Mouse (Mus musculus) heart, postnatal 36 days (tissue): Measurements from ENCODE around the gene Dhcr7. TPM values are rescaled to one million over a fixed set of nuclear protein-coding genes. Genes with fewer than 3 reads are reported as not detected.
A peak's percentile ranks its signal among the peaks of the same experiment; 100 is the strongest.

ENCODE experiments used
- DNase-seq, 2 experiments: peaks; one replicate each; pipeline ENCODE4 v3.0.0; 2021 to 2022
- intact Hi-C: fragments of 180-260 bp; cut with DNase I; formaldehyde crosslinking; loops from one replicate; pipeline ENCODE4 v1.15.1; 2025
- total RNA-seq, 2 experiments: library from RNA; stranded (reverse); gene quantifications; 2 replicates each; pipeline ENCODE4 v1.2.3; 2021

Gene Dhcr7
- 1 to 10 TPM; 5.6 to 6.2 TPM for total RNA-seq

- intact Hi-C loops: no loop called here
- peak; percentile 98 to 99 for DNase-seq
Measured at GRCm38 (mm10) chr7:143822375-143823265, at the start of gene Dhcr7, which contains the start of gene Nadsyn1. TSS of gene Dhcr7 (plus strand) at chr7:143823145. TSS of gene Nadsyn1 (minus strand) at chr7:143822849.

GRCm38 (mm10) chr7:143776137-143776536 is 46.8 kb upstream of the Dhcr7 start:
- DNase-seq: no peak
- intact Hi-C loops: no loop called here

GRCm38 (mm10) chr7:143777375-143777774 is 45.6 kb upstream of the Dhcr7 start:
- DNase-seq: no peak
- intact Hi-C loops: no loop called here

GRCm38 (mm10) chr7:143783378-143783995 is 39.5 kb upstream of the Dhcr7 start:
- intact Hi-C loops: no loop called here
- no peak for DNase-seq

GRCm38 (mm10) chr7:143783996-143784829 is 38.7 kb upstream of the Dhcr7 start, which contains the start of gene Mrgpre:
TSS of gene Mrgpre (minus strand) at chr7:143784500.
- DNase-seq: peak; percentile 79 to 83
- intact Hi-C loops: no loop called here

GRCm38 (mm10) chr7:143792336-143792985 is 30.5 kb upstream of the Dhcr7 start:
- intact Hi-C loops: no loop called here
- no peak for DNase-seq

- no peak for DNase-seq
- intact Hi-C loops: no loop called here
Measured at GRCm38 (mm10) chr7:143793121-143793520, 29.8 kb upstream of the Dhcr7 start.

- intact Hi-C loops: no loop called here
Measured at GRCm38 (mm10) chr7:143798783-143799182, 24.2 kb upstream of the Dhcr7 start.

GRCm38 (mm10) chr7:143800770-143801169 is 22.2 kb upstream of the Dhcr7 start:
- no peak for DNase-seq
- intact Hi-C loops: no loop called here

More at GRCm38 (mm10) chr7:143798783-143799182, 24.2 kb upstream of the Dhcr7 start:
- DNase-seq: no peak

- intact Hi-C loops: no loop called here
- DNase-seq: no peak
Measured at GRCm38 (mm10) chr7:143801195-143802065, 21.5 kb upstream of the Dhcr7 start.

- intact Hi-C loops: no loop called here
- DNase-seq: no peak
Measured at GRCm38 (mm10) chr7:143805199-143805624, 17.7 kb upstream of the Dhcr7 start.

- intact Hi-C loops: no loop called here
- DNase-seq: no peak
Measured at GRCm38 (mm10) chr7:143808909-143809308, 14.0 kb upstream of the Dhcr7 start.

GRCm38 (mm10) chr7:143819201-143819600 is 3.7 kb upstream of the Dhcr7 start:
- DNase-seq: no peak
- intact Hi-C loops: no loop called here

- intact Hi-C loops: no loop called here
- DNase-seq: no peak
Measured at GRCm38 (mm10) chr7:143821241-143821640, 1.7 kb upstream of the Dhcr7 start.

- DNase-seq: no peak
- intact Hi-C loops: no loop called here
Measured at GRCm38 (mm10) chr7:143823266-143823605, 291 bp downstream of the Dhcr7 start.

GRCm38 (mm10) chr7:143826985-143827384 is 4.0 kb downstream of the Dhcr7 start:
- intact Hi-C loops: no loop called here
- no peak for DNase-seq

- DNase-seq: peak; percentile 89 to 90
- intact Hi-C loops: loop anchor here (1.0 to 10.0 kb wide), 2 partner anchors 78 to 245 kb away; no protein-coding TSS in a partner anchor
Measured at GRCm38 (mm10) chr7:143829504-143830331, 6.8 kb downstream of the Dhcr7 start.

- intact Hi-C loops: loop anchor here (10.0 kb wide), 1 partner anchor 244 kb away; no protein-coding TSS in a partner anchor
- DNase-seq: no peak
Measured at GRCm38 (mm10) chr7:143830399-143830798, 7.5 kb downstream of the Dhcr7 start.
